Mouse (Mus musculus): ENCODE data around the gene Ces1c. TPM values are rescaled to one million over a fixed set of nuclear protein-coding genes. Genes with fewer than 3 reads are reported as not detected.
A peak's percentile ranks its signal among the peaks of the same experiment; 100 is the strongest.

The Ces1c gene
- polyA plus RNA-seq (2016; fragmentation: Nextera tagmentation; extraction: Ambion mirVana): not detected in 2 replicates

- Histone ChIP-seq H3K27ac (no peak within 1 kb of the TSS), H3K9me3 (replicated peaks) (no peaks in the 10 kb centered on the region), H3K4me1 (no peaks in the 10 kb centered on the region), H3K4me3 (no peak within 1 kb of the TSS), H3K27me3 (ENCODE audit: low read depth, poor library complexity, severe bottlenecking) (no peaks in the 10 kb centered on the region), H3K36me3 (no peaks in the 10 kb centered on the region)
- no peak for DNase-seq (ENCODE audit: low spot score)
- WGBS: 81% methylated on average over 3 of the region's 3 CpGs
Observed at GRCm38 (mm10) chr8:93131233-93131980, at the start of gene Ces1c. TSS of gene Ces1c (minus strand) at chr8:93131283.

GRCm38 (mm10) chr8:93180581-93181129 is 49.6 kb upstream of the Ces1c start:
- no peak for DNase-seq (ENCODE audit: low spot score)
- Histone ChIP-seq H3K4me3 (no peak overlapping the region), H3K27ac (no peak overlapping the region), H3K27me3 (ENCODE audit: low read depth, poor library complexity, severe bottlenecking) (no peaks in the 10 kb centered on the region), H3K9me3 (replicated peaks) (no peaks in the 10 kb centered on the region), H3K36me3 (no peaks in the 10 kb centered on the region), H3K4me1 (peaks cover 13% of the 10 kb centered on the region)
- 81% methylated on average over 4 of the region's 4 CpGs for WGBS

- H3K4me1 ChIP-seq: peaks cover 13% of the 10 kb centered on the region
- no peaks in the 10 kb centered on the region for H3K27me3 ChIP-seq (ENCODE audit: low read depth, poor library complexity, severe bottlenecking)
- no peaks in the 10 kb centered on the region for H3K36me3 ChIP-seq
- no peak overlapping the region for H3K4me3 ChIP-seq
- no peak for DNase-seq (ENCODE audit: low spot score)
- WGBS: 58% methylated on average over 1 of the region's 1 CpGs
- no peak overlapping the region for H3K27ac ChIP-seq
- H3K9me3 ChIP-seq (replicated peaks): no peaks in the 10 kb centered on the region
Observed at GRCm38 (mm10) chr8:93176593-93176992, 45.5 kb upstream of the Ces1c start.

DNA sequence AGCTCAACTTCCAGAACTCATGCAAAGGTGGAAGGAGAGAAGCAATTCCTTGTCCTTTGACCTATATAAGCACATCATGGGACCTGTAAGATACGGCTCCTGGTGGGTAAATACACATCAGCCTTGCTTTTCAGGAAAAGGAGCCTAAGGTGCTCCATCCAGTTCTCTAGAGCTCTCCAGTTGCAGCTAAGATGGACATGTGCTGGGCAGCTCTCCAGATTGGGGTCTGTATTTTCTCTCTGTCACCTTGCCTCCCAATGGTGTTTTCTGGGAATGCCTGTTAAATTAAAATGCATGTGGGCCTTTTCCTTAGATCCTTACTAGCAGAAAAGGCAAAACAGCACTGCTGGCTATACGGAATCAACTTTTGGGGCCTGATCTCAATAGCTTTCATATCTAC is 43.5 kb upstream of the Ces1c start:
- DNase-seq (ENCODE audit: low spot score): no peak
- Histone ChIP-seq H3K27ac (no peak overlapping the region), H3K27me3 (ENCODE audit: low read depth, poor library complexity, severe bottlenecking) (no peaks in the 10 kb centered on the region), H3K4me3 (no peak overlapping the region), H3K4me1 (peaks cover 13% of the 10 kb centered on the region), H3K9me3 (replicated peaks) (no peaks in the 10 kb centered on the region), H3K36me3 (no peaks in the 10 kb centered on the region)
- WGBS: 83% methylated on average over 2 of the region's 2 CpGs

DNA sequence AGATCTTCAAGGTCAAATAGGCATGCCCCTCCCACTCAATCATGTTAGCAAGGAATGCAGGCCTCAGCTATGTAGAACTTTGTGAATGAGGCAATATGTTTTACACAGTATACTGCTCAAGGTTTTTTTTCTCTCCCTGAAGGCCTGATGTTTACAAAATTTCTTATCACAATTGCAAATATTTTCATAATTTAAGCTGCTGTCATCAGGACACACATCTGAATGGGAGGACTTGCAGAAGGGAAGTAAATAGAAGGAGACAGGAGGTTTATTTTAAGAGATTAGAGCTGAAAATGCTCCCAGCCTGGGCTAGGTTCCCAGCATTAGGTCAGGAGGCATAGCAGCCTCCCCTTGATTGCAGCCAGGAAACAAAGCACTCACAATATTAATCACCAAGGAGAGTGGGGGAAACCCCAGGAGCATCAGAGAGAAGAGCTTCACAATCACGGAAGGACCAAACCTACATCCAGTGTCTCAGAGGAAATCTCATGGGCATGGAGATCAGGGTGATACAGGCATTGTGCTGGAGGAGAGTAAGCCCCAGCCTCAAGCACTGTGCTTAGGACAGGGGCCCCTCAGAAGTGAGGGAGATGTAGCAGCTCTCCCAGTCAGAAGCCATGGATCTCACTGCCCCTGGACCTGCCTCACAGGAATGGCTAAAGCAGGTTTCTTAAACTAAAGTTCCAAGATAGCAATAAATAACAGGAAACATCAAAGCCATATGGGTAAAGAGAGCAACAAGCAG is 40.9 kb upstream of the Ces1c start:
- H3K36me3 ChIP-seq: no peaks in the 10 kb centered on the region
- no peaks in the 10 kb centered on the region for H3K9me3 ChIP-seq (replicated peaks)
- H3K4me3 ChIP-seq: no peak overlapping the region
- H3K27ac ChIP-seq: no peak overlapping the region
- 57% methylated on average over 1 of the region's 1 CpGs for WGBS
- no peak for DNase-seq (ENCODE audit: low spot score)
- H3K4me1 ChIP-seq: peaks cover 11% of the 10 kb centered on the region
- H3K27me3 ChIP-seq (ENCODE audit: low read depth, poor library complexity, severe bottlenecking): no peaks in the 10 kb centered on the region

- H3K9me3 ChIP-seq (replicated peaks): no peaks in the 10 kb centered on the region
- DNase-seq (ENCODE audit: low spot score): no peak
- no peaks in the 10 kb centered on the region for H3K4me1 ChIP-seq
- no peaks in the 10 kb centered on the region for H3K27me3 ChIP-seq (ENCODE audit: low read depth, poor library complexity, severe bottlenecking)
- H3K4me3 ChIP-seq: no peak overlapping the region
- no peaks in the 10 kb centered on the region for H3K36me3 ChIP-seq
- WGBS: 93% methylated on average over 1 of the region's 1 CpGs
- H3K27ac ChIP-seq: no peak overlapping the region
Observed at GRCm38 (mm10) chr8:93163363-93163762, 32.3 kb upstream of the Ces1c start.

GRCm38 (mm10) chr8:93151401-93151800 is 20.3 kb upstream of the Ces1c start:
- no peaks in the 10 kb centered on the region for H3K27me3 ChIP-seq (ENCODE audit: low read depth, poor library complexity, severe bottlenecking)
- H3K4me3 ChIP-seq: no peak overlapping the region
- H3K4me1 ChIP-seq: no peaks in the 10 kb centered on the region
- WGBS: 96% methylated on average over 1 of the region's 1 CpGs
- H3K27ac ChIP-seq: no peak overlapping the region
- no peaks in the 10 kb centered on the region for H3K36me3 ChIP-seq
- H3K9me3 ChIP-seq (replicated peaks): no peaks in the 10 kb centered on the region
- no peak for DNase-seq (ENCODE audit: low spot score)

DNA sequence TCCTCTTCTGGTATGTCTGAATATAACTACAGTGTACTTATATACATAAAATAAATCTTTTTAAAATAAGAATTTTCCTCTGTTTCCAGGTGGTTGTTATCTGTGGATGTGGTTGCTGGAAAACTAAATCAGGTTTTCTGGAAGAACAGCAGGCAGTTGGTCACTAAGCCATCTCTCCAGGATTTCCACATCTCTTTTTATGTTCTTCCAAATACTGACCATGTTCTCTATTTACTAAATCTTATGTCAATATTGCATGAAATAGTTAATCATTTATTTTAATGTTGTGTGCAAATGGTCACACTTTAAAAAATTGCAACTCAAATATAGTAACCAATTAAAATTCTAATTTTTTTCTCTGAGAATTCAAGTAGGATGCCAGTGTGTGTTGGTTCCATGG is 16.2 kb upstream of the Ces1c start:
- Histone ChIP-seq H3K9me3 (replicated peaks) (no peaks in the 10 kb centered on the region), H3K27ac (no peak overlapping the region), H3K4me1 (no peaks in the 10 kb centered on the region), H3K4me3 (no peak overlapping the region), H3K27me3 (ENCODE audit: low read depth, poor library complexity, severe bottlenecking) (no peaks in the 10 kb centered on the region), H3K36me3 (no peaks in the 10 kb centered on the region)
- no peak for DNase-seq (ENCODE audit: low spot score)

- no peaks in the 10 kb centered on the region for H3K9me3 ChIP-seq (replicated peaks)
- H3K27me3 ChIP-seq (ENCODE audit: low read depth, poor library complexity, severe bottlenecking): no peaks in the 10 kb centered on the region
- 57% methylated on average over 1 of the region's 1 CpGs for whole genome bisulfite sequencing
- no peaks in the 10 kb centered on the region for H3K36me3 ChIP-seq
- no peak overlapping the region for H3K27ac ChIP-seq
- no peak overlapping the region for H3K4me3 ChIP-seq
- peak; percentile 35 for DNase-seq (ENCODE audit: low spot score)
- H3K4me1 ChIP-seq: no peaks in the 10 kb centered on the region
Observed at GRCm38 (mm10) chr8:93140696-93141095, 9.6 kb upstream of the Ces1c start.

DNA sequence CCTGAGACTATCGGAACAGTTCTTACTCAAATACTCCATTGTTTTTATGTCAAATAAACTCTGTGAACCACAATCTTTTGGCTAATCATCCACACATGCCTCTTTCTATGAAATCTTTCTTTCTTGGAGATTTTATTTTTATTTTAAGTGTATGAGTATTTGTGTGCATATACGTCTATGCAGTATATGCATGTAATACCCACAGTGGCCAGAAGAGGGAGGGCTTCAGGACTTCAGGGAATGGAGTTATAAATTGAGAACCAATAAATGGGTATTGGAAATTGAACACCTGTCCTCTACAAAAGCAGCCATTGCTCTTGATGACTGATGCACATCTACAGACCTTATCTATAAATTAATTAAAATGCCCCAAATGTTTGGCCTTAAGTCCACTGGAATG is 1.1 kb upstream of the Ces1c start:
- no peak for DNase-seq (ENCODE audit: low spot score)
- WGBS: 88% methylated on average over 2 of the region's 2 CpGs
- no peak overlapping the region for H3K4me3 ChIP-seq

DNA sequence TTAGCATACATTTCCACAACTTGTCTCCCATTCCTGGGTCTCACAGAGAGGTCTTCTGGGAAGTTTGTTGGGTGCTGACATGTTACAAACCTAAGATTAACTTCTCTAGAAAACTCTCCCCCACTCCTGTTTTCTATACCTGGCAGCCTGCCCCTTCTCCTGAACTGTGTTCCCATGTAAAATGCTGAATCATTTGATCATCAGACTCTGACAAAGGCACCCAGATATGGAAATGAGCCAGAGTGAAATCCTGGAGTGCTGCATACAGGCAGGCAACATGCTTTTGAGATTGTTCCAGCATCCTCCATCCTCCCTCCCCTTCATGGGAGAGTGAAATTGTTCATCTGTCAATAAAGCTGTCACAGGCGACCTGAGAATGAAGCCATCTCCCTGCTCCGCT is 4.6 kb downstream of the Ces1c start:
- H3K36me3 ChIP-seq: no peaks in the 10 kb centered on the region
- no peak overlapping the region for H3K4me3 ChIP-seq
- H3K4me1 ChIP-seq: no peaks in the 10 kb centered on the region
- no peaks in the 10 kb centered on the region for H3K9me3 ChIP-seq (replicated peaks)
- WGBS: 72% methylated on average over 2 of the region's 2 CpGs
- DNase-seq (ENCODE audit: low spot score): no peak
- no peaks in the 10 kb centered on the region for H3K27me3 ChIP-seq (ENCODE audit: low read depth, poor library complexity, severe bottlenecking)
- no peak overlapping the region for H3K27ac ChIP-seq

More for the DNA sequence above, 1.1 kb upstream of the Ces1c start:
- no peaks in the 10 kb centered on the region for H3K4me1 ChIP-seq
- H3K27ac ChIP-seq: no peak overlapping the region
- H3K36me3 ChIP-seq: no peaks in the 10 kb centered on the region
- H3K27me3 ChIP-seq (ENCODE audit: low read depth, poor library complexity, severe bottlenecking): no peaks in the 10 kb centered on the region
- no peaks in the 10 kb centered on the region for H3K9me3 ChIP-seq (replicated peaks)

GRCm38 (mm10) chr8:93122005-93122404 is 9.1 kb downstream of the Ces1c start:
- Histone ChIP-seq H3K9me3 (replicated peaks) (no peaks in the 10 kb centered on the region), H3K4me3 (no peak overlapping the region), H3K27me3 (ENCODE audit: low read depth, poor library complexity, severe bottlenecking) (no peaks in the 10 kb centered on the region), H3K4me1 (no peaks in the 10 kb centered on the region), H3K36me3 (no peaks in the 10 kb centered on the region), H3K27ac (no peak overlapping the region)
- 98% methylated on average over 1 of the region's 1 CpGs for WGBS
- DNase-seq (ENCODE audit: low spot score): no peak

- Histone ChIP-seq H3K27me3 (ENCODE audit: low read depth, poor library complexity, severe bottlenecking) (no peaks in the 10 kb centered on the region), H3K27ac (no peak overlapping the region), H3K36me3 (no peaks in the 10 kb centered on the region), H3K9me3 (replicated peaks) (no peaks in the 10 kb centered on the region), H3K4me3 (no peak overlapping the region), H3K4me1 (no peaks in the 10 kb centered on the region)
- DNase-seq (ENCODE audit: low spot score): peak; percentile 48
Observed at GRCm38 (mm10) chr8:93095376-93095775, 35.7 kb downstream of the Ces1c start.

Measured in limb, embryonic 10.5 days (tissue).